Mouse (Mus musculus): ENCODE measurements around the gene 5730507C01Rik. TPM values are rescaled to one million over a fixed set of nuclear protein-coding genes. Genes with fewer than 3 reads are reported as not detected.
"Not testable (repeated sequence)": the region's sequence is repeated elsewhere in the genome, so short reads cannot be mapped to it uniquely, and the experiment has no call there.

The 5730507C01Rik gene
- polyA plus RNA-seq (2014; fragmentation: Nextera tagmentation; extraction: Ambion mirVana) = 3.3 and 3.6 TPM in 2 replicates

DNA sequence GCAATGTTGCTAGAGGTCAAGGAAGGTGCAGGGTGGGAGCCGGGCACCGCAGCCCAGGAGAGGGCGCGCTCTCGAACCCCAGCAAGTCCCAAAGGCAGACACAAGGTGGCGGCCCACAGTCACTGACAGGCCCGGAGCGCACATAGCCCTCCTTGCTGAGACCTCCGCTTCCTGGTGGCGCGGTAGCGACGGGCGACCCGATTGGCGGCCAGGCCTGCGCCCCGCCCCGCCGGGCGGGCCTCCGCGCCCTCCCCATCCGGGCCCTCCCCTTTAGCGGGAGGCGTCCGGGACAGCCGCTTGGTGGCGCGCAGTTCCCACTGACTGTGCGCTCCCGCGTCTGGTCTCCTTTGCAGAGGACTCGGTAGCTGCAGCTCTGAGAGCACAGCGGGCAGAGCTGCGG is at the start of gene 5730507C01Rik:
TSS of gene 5730507C01Rik (plus strand) at position 340 of the 400 bp plus-strand sequence.
- Histone ChIP-seq H3K36me3 (replicated peaks; ENCODE audit: control insufficient read depth, insufficient read depth) (no peaks in the 10 kb centered on the region), H3K4me1 (replicated peaks; ENCODE audit: control insufficient read depth, insufficient read depth, low read length) (no peaks in the 10 kb centered on the region), H3K9ac (peak within 1 kb of the TSS; percentile 52), H3K4me3 (replicated peaks; ENCODE audit: low read length) (peak within 1 kb of the TSS; percentile 36), H3K9me3 (ENCODE audit: control insufficient read depth, low read length) (peaks cover 6% of the 10 kb centered on the region; the same call in 1 of the 2 replicates), H3K27ac (no peak within 1 kb of the TSS), H3K27me3 (ENCODE audit: control insufficient read depth, insufficient read depth, low read length) (no peaks in the 10 kb centered on the region), H3K4me2 (replicated peaks) (peak within 1 kb of the TSS; percentile 38)
- DNase-seq (ENCODE audit: low spot score) (peak; percentile 39), ATAC-seq (ENCODE audit: low FRiP score) (peak; percentile 72)
- WGBS = 5% methylated on average over 29 of the region's 36 CpGs

DNA sequence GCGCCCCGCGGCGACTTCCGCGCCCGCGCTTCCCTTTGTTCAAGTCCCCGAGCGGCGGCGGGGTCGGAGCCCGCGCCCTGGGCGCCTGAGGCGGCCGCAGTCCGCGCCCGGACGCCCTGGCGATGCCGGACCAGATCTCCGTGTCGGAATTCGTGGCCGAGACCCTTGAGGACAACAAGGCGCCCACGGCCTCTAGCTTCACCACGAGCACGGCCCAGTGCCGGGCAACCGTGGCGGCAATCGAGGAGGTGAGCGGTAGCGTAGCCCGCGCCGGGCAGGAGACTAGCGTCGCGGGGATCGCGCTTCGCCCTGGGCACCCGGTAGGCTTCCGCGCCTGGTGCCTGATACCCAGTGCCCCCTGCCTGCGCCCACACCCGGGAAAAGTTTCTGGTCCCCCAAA is 306 bp downstream of the 5730507C01Rik start:
- not testable (repeated sequence) for H3K36me3 ChIP-seq (replicated peaks; ENCODE audit: control insufficient read depth, insufficient read depth); DNase-seq (ENCODE audit: low spot score); H3K9me3 ChIP-seq (ENCODE audit: control insufficient read depth, low read length); H3K4me1 ChIP-seq (replicated peaks; ENCODE audit: control insufficient read depth, insufficient read depth, low read length); H3K27me3 ChIP-seq (ENCODE audit: control insufficient read depth, insufficient read depth, low read length); ATAC-seq (ENCODE audit: low FRiP score); H3K27ac ChIP-seq
- Histone ChIP-seq H3K9ac (peak overlapping the region; percentile 52), H3K4me3 (replicated peaks; ENCODE audit: low read length) (peak overlapping the region; percentile 36), H3K4me2 (replicated peaks) (peak overlapping the region; percentile 36)
- 6% methylated on average over 52 of the region's 52 CpGs for WGBS

DNA sequence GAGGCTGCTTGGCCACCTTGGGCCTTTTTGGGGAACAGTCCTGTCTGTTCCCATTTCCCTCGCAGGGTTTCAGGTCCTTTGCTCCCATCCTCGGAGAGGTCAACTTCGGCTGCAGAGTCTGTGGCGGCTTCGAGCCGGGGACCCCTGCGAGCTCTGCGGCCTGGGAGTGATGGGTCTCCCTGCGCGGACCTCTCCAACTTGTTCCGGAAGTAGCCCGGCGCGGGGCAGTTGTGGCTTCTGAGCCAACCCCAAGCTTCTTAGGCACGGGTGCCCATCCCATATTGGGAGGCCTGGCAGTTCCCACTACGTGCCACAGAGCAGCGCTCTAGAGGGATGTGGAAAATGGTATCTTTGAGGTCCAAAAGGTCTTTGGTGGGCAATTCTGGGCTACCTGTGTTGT is 767 bp downstream of the 5730507C01Rik start:
- not testable (repeated sequence) for H3K36me3 ChIP-seq (replicated peaks; ENCODE audit: control insufficient read depth, insufficient read depth); H3K27ac ChIP-seq; H3K27me3 ChIP-seq (ENCODE audit: control insufficient read depth, insufficient read depth, low read length); H3K4me1 ChIP-seq (replicated peaks; ENCODE audit: control insufficient read depth, insufficient read depth, low read length); ATAC-seq (ENCODE audit: low FRiP score); H3K9ac ChIP-seq; H3K9me3 ChIP-seq (ENCODE audit: control insufficient read depth, low read length); DNase-seq (ENCODE audit: low spot score)
- WGBS = 22% methylated on average over 17 of the region's 17 CpGs
- peak overlapping the region; percentile 38 for H3K4me2 ChIP-seq (replicated peaks)
- H3K4me3 ChIP-seq (replicated peaks; ENCODE audit: low read length) = peak overlapping the region; percentile 36

All from hindbrain, embryonic 14.5 days (tissue).